12 mouse cellular contexts compared by ENCODE assay signal in genomic region chr11:79669210-79669609, GRCm38 (mm10).
DNase-seq lines count a peak whose midpoint lies in the region; TF ChIP-seq lines count a peak whose summit lies in the region.
"Had no signal": no experiment of that assay in that cellular context is flagged by ENCODE, and none has a peak within 500 bp of the region (broad histone marks: within the 10 kb centered on the region; RNA-seq: fewer than 3 reads in every experiment).

No protein-coding gene starts in this region.

- peak; percentile 37 for DNase-seq in kidney, adult 2 months
- DNase-seq in kidney, postnatal 36 days = no peak
- peak; percentile 62 for DNase-seq in 3134 (ENCODE audit: extremely low read depth, insufficient read length, low spot score)
- peak; percentile 33 for DNase-seq in kidney, postnatal 10 days
- DNase-seq in retina, embryonic 14.5 days (ENCODE audit: low spot score) = no peak
- DNase-seq in right cerebral cortex, adult 18-20 months = no peak
- no peak for DNase-seq in cerebellum, postnatal 14 days
- DNase-seq: cerebellum, adult 9-11 months; heart, postnatal 14 days; lung, adult 18-20 months had no signal

- TF ChIP-seq CTCF in kidney, adult 2 months (conservative IDR thresholded peaks at IDR 0.05; ENCODE audit: insufficient read depth, insufficient read length, low read depth, low read length) = no peak
- TF ChIP-seq CTCF in bone marrow, adult 2 months (IDR thresholded peaks at IDR 0.05; ENCODE audit: control insufficient read depth, insufficient read depth, low read length) = no peak

- peaks cover 39% of the 10 kb centered on the region for H3K4me1 ChIP-seq in kidney, adult 2 months (ENCODE audit: control insufficient read depth, insufficient read depth, low read length)
- peaks cover 9% of the 10 kb centered on the region for H3K4me1 ChIP-seq in bone marrow, adult 2 months (ENCODE audit: control insufficient read depth, insufficient read depth, low read length)

- H3K27me3 ChIP-seq in kidney, adult 2 months (replicated peaks; ENCODE audit: control insufficient read depth, insufficient read depth, low read length) = no peaks in the 10 kb centered on the region
- H3K27me3 ChIP-seq: midbrain, embryonic 12.5 days had no signal

- H3K36me3 ChIP-seq in kidney, adult 2 months (ENCODE audit: control insufficient read depth, insufficient read depth, low read length) = no peaks in the 10 kb centered on the region
- H3K36me3 ChIP-seq: midbrain, embryonic 12.5 days had no signal

- no peak for TF ChIP-seq POLR2A in kidney, adult 2 months (IDR thresholded peaks at IDR 0.05; ENCODE audit: low read depth, low read length)
- no peak for TF ChIP-seq POLR2A in bone marrow, adult 2 months (IDR thresholded peaks at IDR 0.05; ENCODE audit: borderline replicate concordance, control insufficient read depth, low read depth, low read length)

- H3K27ac ChIP-seq in kidney, adult 2 months (ENCODE audit: insufficient read depth, low read depth, low read length) = no peak overlapping the region; the same call in 1 of the 2 replicates
- peak overlapping the region; percentile 5; the same call in 1 of the 2 replicates for H3K27ac ChIP-seq in bone marrow, adult 2 months (ENCODE audit: control insufficient read depth, insufficient read depth, low read depth, low read length, poor library complexity)
- H3K27ac ChIP-seq: midbrain, embryonic 12.5 days had no signal

- WGBS in kidney, adult 2 months = 31% methylated on average over 6 of the region's 6 CpGs
- 43% methylated on average over 6 of the region's 6 CpGs for WGBS in bone marrow, adult 2 months

- H3K4me3 ChIP-seq in kidney, adult 2 months (ENCODE audit: insufficient read depth, low read depth, low read length) = no peak overlapping the region
- no peak overlapping the region for H3K4me3 ChIP-seq in bone marrow, adult 2 months (replicated peaks; ENCODE audit: control insufficient read depth, low read depth, low read length)
- H3K4me3 ChIP-seq: midbrain, embryonic 12.5 days had no signal

Comparison
In these comparisons a context has a peak if more than half of its experiments do, and no peak if none do; other contexts are left out.
1. DNase-seq: peak in kidney, adult 2 months (single experiment), 3134 (single experiment) and kidney, postnatal 10 days (single experiment); none in kidney, postnatal 36 days (0 of 2), retina, embryonic 14.5 days (single experiment), right cerebral cortex, adult 18-20 months (single experiment) and cerebellum, postnatal 14 days (0 of 2).